Mouse (Mus musculus): ENCODE results near the gene Hist1h2ap. TPM values are rescaled to one million over a fixed set of nuclear protein-coding genes. Genes with fewer than 3 reads are reported as not detected.
"Not testable (repeated sequence)": the region's sequence is repeated elsewhere in the genome, so short reads cannot be mapped to it uniquely, and the experiment has no call there.

The Hist1h2ap gene
- polyA plus RNA-seq, 1 experiment, result 27.0 TPM

GRCm38 (mm10) chr13:21847883-21848282, 14.6 kb upstream of the Hist1h2ap start:
- H3K4me3 ChIP-seq (ENCODE audit: insufficient read depth, low read length), result no peak overlapping the region
- H3K4me1 ChIP-seq (ENCODE audit: control insufficient read depth, insufficient read depth, low read length), result peaks cover 4% of the 10 kb centered on the region; the same call in 1 of the 2 replicates
- TF ChIP-seq POLR2A (IDR thresholded peaks at IDR 0.05; ENCODE audit: low read depth, low read length), result no peak
- TF ChIP-seq CTCF (IDR thresholded peaks at IDR 0.05; ENCODE audit: borderline replicate concordance, insufficient read depth, low read length), result no peak
- no peak overlapping the region for H3K27ac ChIP-seq (ENCODE audit: insufficient read depth, low read length)

DNA sequence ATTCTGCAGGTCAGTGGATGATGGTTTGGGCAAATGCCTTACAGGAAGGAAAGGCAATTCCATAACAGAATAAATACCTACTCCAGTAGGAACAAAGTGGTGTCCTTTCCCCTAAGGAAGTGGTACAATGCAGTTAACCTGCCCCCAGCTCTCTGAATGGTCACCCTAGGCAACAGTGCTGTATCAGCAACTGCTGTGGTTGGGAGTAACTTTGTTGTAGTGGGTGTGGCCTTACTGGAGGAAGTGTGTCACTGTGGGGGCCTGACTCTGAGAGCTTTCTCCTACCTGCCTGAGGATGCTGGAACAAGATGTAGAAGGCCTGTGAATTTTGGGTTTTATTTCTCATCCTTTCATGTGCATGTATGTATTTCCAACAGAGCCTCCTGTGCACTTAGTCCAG, 13.0 kb upstream of the Hist1h2ap start:
- not testable (repeated sequence) for H3K4me1 ChIP-seq (ENCODE audit: control insufficient read depth, insufficient read depth, low read length); H3K27ac ChIP-seq (ENCODE audit: insufficient read depth, low read length); H3K4me3 ChIP-seq (ENCODE audit: insufficient read depth, low read length)

GRCm38 (mm10) chr13:21840508-21840907, 7.2 kb upstream of the Hist1h2ap start:
- H3K4me1 ChIP-seq (ENCODE audit: control insufficient read depth, insufficient read depth, low read length); H3K4me3 ChIP-seq (ENCODE audit: insufficient read depth, low read length); H3K27ac ChIP-seq (ENCODE audit: insufficient read depth, low read length): not testable (repeated sequence)

- H3K27ac ChIP-seq (ENCODE audit: insufficient read depth, low read length); H3K4me3 ChIP-seq (ENCODE audit: insufficient read depth, low read length); H3K4me1 ChIP-seq (ENCODE audit: control insufficient read depth, insufficient read depth, low read length): not testable (repeated sequence)
- TF ChIP-seq POLR2A (IDR thresholded peaks at IDR 0.05; ENCODE audit: low read depth, low read length), result peak; percentile 54
These were observed 1.6 kb downstream of the Hist1h2ap start, which contains the start of gene Hist1h4n for GRCm38 (mm10) chr13:21831418-21832394. Gene Hist1h4n, minus strand, starts transcription at chr13:21832196.

GRCm38 (mm10) chr13:21830344-21830743, 3.0 kb downstream of the Hist1h2ap start:
- no peak overlapping the region for H3K4me3 ChIP-seq (ENCODE audit: insufficient read depth, low read length)
- H3K27ac ChIP-seq (ENCODE audit: insufficient read depth, low read length), result no peak overlapping the region
- TF ChIP-seq CTCF (IDR thresholded peaks at IDR 0.05; ENCODE audit: borderline replicate concordance, insufficient read depth, low read length) (no peak), POLR2A (IDR thresholded peaks at IDR 0.05; ENCODE audit: low read depth, low read length) (0 out of 2 replicates have a peak, but pooled peaks have one; percentile 10)
- no peaks in the 10 kb centered on the region for H3K4me1 ChIP-seq (ENCODE audit: control insufficient read depth, insufficient read depth, low read length)

- Histone ChIP-seq H3K4me3 (ENCODE audit: insufficient read depth, low read length) (no peak overlapping the region), H3K4me1 (ENCODE audit: control insufficient read depth, insufficient read depth, low read length) (no peaks in the 10 kb centered on the region), H3K27ac (ENCODE audit: insufficient read depth, low read length) (no peak overlapping the region)
- no peak for TF ChIP-seq CTCF (IDR thresholded peaks at IDR 0.05; ENCODE audit: borderline replicate concordance, insufficient read depth, low read length)
- TF ChIP-seq POLR2A (IDR thresholded peaks at IDR 0.05; ENCODE audit: low read depth, low read length), result no peak
These were observed 4.8 kb downstream of the Hist1h2ap start for GRCm38 (mm10) chr13:21828511-21828910.

DNA sequence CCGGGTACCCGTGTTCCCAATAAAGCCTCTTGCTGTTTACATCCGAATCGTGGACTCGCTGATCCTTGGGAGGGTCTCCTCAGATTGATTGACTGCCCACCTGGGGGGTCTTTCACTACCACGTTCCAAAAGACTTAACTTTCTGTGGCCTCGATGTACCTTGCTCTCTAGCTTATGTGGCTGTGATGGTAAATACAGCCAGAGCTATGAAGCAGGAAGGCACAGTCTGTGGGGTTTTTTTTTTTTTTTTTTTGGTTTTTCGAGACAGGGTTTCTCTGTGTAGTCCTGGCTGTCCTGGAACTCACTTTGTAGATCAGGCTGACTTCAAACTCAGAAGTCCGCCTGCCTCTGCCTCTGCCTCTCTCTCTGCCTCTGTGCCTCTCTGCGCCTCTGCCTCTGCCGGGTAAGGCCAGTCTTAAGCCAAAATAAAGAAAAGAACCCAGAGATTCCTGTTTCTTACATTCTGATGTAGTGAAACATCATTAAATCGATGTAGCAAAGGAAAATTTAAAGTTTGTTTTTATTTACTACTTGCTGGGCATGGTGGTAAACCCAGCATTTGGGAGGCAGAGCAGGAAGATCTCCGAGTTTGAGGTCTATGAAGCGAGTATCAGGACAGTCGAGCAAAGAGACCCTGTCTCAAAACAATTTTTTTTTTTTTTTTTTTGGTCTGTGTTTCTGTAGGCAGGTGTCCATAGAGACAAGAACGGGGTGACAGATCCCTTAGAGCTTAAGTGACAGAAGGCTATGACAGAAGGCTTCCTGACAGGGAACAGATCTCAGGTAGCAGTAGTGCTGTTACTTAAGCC, 13.0 kb downstream of the Hist1h2ap start:
- H3K27ac ChIP-seq (ENCODE audit: insufficient read depth, low read length); H3K4me1 ChIP-seq (ENCODE audit: control insufficient read depth, insufficient read depth, low read length); H3K4me3 ChIP-seq (ENCODE audit: insufficient read depth, low read length): not testable (repeated sequence)

DNA sequence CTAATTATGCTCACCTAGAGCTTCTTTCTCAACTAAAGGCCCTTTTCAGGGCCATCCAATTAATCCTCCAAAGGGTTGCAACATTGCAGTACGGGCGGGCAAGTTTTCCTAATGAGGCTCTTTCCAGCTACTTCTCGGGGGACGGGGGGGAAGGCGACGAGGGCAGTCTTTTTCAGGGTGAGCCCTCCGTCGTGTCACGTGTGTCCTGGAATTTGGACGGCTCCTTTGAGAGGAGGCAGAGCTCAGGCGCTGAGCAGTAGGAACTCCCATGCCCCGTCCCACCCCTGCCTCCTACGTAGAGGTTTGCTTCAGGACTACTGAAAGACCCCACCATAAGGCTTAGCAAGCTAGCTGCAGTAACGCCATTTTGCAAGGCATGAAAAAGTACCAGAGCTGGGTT, 21.2 kb downstream of the Hist1h2ap start:
- peak overlapping the region; percentile 5; the same call in 1 of the 2 replicates for H3K27ac ChIP-seq (ENCODE audit: insufficient read depth, low read length)
- H3K4me1 ChIP-seq (ENCODE audit: control insufficient read depth, insufficient read depth, low read length); H3K4me3 ChIP-seq (ENCODE audit: insufficient read depth, low read length): not testable (repeated sequence)
- peak; percentile 49 for TF ChIP-seq POLR2A (IDR thresholded peaks at IDR 0.05; ENCODE audit: low read depth, low read length)

- not testable (repeated sequence) for H3K4me3 ChIP-seq (ENCODE audit: insufficient read depth, low read length); H3K4me1 ChIP-seq (ENCODE audit: control insufficient read depth, insufficient read depth, low read length)
- peak within 1 kb of the TSS; percentile 5; the same call in 1 of the 2 replicates for H3K27ac ChIP-seq (ENCODE audit: insufficient read depth, low read length)
These were observed 21.8 kb downstream of the Hist1h2ap start, which contains the start of gene Hist1h4m for GRCm38 (mm10) chr13:21811539-21811938. Gene Hist1h4m, plus strand, starts transcription at chr13:21811746.

DNA sequence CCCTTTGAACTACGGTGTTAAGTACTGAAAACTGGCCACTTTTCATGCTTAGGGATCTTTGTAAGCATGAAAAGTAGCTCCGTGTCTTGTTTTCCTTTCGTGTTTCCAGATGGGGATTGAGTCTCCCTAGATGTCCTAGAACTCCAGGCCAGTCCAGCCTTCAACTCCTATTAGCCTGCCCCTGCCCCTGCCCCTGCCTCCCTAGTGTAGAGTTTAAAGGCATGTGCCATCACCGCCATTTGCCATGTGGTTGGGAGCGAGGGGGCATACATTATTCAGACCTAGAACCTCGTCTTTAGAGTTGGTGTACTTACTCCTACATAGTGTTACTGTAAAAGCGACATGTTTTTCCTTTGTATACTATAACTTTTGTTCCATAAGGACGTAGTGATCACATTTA, 22.2 kb downstream of the Hist1h2ap start:
- not testable (repeated sequence) for H3K27ac ChIP-seq (ENCODE audit: insufficient read depth, low read length); H3K4me1 ChIP-seq (ENCODE audit: control insufficient read depth, insufficient read depth, low read length); H3K4me3 ChIP-seq (ENCODE audit: insufficient read depth, low read length)

DNA sequence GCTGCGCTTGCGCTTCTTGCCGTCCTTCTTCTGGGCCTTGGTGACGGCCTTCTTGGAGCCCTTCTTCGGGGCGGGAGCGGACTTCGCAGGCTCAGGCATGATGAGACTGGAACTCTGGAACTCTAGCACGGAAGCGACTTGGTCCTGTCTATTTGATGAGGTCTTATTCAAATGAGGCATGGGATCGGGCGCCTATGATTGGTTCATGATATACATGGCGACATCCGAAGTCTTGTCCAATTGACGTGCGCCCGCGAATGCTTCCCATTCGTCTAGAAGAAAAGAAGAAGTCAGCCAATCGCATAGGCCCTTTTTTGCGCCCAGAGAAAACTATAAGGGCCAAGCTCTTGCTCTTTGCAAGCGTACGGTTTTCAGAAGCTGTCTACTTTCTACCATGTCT, 23.2 kb downstream of the Hist1h2ap start, which contains the start of the genes Hist1h2bq and Hist1h2ao:
Gene Hist1h2bq (minus strand): TSS at position 125 of the 400 bp plus-strand sequence.
Gene Hist1h2ao (plus strand): TSS at position 393 of the 400 bp plus-strand sequence.
- H3K4me3 ChIP-seq (ENCODE audit: insufficient read depth, low read length); H3K4me1 ChIP-seq (ENCODE audit: control insufficient read depth, insufficient read depth, low read length); H3K27ac ChIP-seq (ENCODE audit: insufficient read depth, low read length): not testable (repeated sequence)

DNA sequence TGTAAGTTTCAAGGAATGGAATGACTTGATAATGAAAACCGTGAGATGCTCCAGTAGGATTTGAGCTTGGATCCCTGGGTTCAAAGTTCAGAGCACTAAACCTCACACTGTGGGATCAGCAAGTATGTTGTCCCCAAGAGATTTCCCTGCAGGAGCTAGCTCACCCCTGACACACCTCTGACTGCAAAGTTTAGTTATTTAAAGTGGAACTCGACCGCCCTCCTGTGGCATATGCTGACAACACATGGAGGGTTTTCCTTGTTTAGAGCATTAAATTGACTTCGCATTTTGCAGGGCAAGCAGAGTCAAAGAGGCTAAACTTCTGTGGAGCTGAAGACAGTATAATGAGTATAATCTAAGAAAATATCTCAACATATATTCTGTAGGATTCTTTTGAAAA, 30.2 kb downstream of the Hist1h2ap start:
- H3K27ac ChIP-seq (ENCODE audit: insufficient read depth, low read length); H3K4me3 ChIP-seq (ENCODE audit: insufficient read depth, low read length); H3K4me1 ChIP-seq (ENCODE audit: control insufficient read depth, insufficient read depth, low read length): not testable (repeated sequence)

DNA sequence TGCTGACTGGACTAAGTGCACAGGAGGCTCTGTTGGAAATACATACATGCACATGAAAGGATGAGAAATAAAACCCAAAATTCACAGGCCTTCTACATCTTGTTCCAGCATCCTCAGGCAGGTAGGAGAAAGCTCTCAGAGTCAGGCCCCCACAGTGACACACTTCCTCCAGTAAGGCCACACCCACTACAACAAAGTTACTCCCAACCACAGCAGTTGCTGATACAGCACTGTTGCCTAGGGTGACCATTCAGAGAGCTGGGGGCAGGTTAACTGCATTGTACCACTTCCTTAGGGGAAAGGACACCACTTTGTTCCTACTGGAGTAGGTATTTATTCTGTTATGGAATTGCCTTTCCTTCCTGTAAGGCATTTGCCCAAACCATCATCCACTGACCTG, 36.1 kb downstream of the Hist1h2ap start:
- H3K4me3 ChIP-seq (ENCODE audit: insufficient read depth, low read length); H3K27ac ChIP-seq (ENCODE audit: insufficient read depth, low read length); H3K4me1 ChIP-seq (ENCODE audit: control insufficient read depth, insufficient read depth, low read length): not testable (repeated sequence)

Data from embryonic fibroblast, embryonic 13.5 days (primary cell).